ENCODE assay signal across 8 mouse cellular contexts in the genomic region with DNA sequence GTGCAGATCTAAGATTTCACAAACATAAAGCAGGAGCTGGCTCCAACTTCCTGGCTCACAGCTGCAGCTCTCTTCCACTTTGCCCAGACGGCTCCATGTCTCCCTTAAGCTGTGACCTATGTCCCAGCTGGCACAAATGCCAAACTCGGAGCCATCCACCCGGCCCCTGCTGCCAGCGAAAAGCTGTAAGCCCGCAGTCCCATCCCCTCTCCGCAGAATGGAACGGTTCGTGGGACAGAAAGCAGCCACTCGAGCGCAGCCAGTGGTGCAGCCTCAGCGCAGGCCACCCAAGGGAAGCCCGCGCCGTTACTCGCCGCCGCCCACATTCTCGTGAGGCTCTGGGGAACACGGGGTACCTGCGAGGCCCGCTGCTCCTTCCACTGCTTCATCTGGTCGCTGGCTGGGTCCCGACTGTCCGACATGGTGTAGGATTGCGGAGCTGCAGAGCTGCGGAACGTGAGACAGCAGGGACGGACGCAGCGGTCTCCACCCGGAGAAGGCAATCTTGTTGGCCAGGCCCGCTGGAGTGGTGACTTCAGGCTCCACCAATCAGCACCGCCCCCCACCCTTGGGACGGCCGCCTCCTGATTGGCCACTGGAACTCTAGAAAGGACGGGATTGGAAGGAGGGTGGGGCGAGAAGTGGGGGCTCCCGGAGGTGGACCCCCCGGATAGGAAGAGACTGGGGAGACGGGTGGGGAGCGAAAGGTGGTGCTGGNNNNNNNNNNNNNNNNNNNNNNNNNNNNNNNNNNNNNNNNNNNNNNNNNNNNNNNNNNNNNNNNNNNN. TPM values are rescaled to one million over a fixed set of nuclear protein-coding genes. Genes with fewer than 3 reads are reported as not detected.
DNase-seq lines count a peak whose midpoint lies in the region; ATAC-seq and TF ChIP-seq lines count a peak whose summit lies in the region.

Cat (minus strand) TSS at position 544 of the 785 bp plus-strand sequence.

- intact Hi-C loops in heart, postnatal 36 days (cut with DNase I), result loop anchor here (2.0 to 5.0 kb wide), 2 partner anchors 28 to 277 kb away; partner anchors contain the start of gene Nat10

- H3K4me1 ChIP-seq in G1E (ENCODE audit: insufficient read depth, low read depth, low read length), result peaks cover 49% of the 10 kb centered on the region
- H3K4me1 ChIP-seq in forebrain, embryonic 16.5 days (replicated peaks; ENCODE audit: control insufficient read depth, insufficient read depth, low read length), result peaks cover 14% of the 10 kb centered on the region
- peaks cover 8% of the 10 kb centered on the region; the same call in 1 of the 2 replicates for H3K4me1 ChIP-seq in lung, embryonic 14.5 days (ENCODE audit: insufficient read depth)
- peaks cover 3% of the 10 kb centered on the region; the same call in 1 of the 2 replicates for H3K4me1 ChIP-seq in olfactory bulb, adult 2 months (ENCODE audit: control insufficient read depth, insufficient read depth, low read length)
- peaks cover 5% of the 10 kb centered on the region for H3K4me1 ChIP-seq in thymus, adult 2 months (replicated peaks; ENCODE audit: control insufficient read depth, insufficient read depth, low read length)

- ATAC-seq in G1E (ENCODE audit: extremely low read depth, insufficient number of reproducible peaks, low FRiP score, poor library complexity, severe bottlenecking), result peak; percentile 89
- ATAC-seq in forebrain, embryonic 16.5 days, result peak; percentile 99
- peak; percentile 99 for ATAC-seq in lung, embryonic 14.5 days (ENCODE audit: insufficient read depth)

- under 1% methylated on average over 40 of the region's 41 CpGs for WGBS in forebrain, embryonic 16.5 days
- WGBS in lung, embryonic 14.5 days, result under 1% methylated on average over 41 of the region's 41 CpGs
- under 1% methylated on average over 41 of the region's 41 CpGs for WGBS in olfactory bulb, adult 2 months
- under 1% methylated on average over 41 of the region's 41 CpGs for WGBS in thymus, adult 2 months

- peak within 1 kb of the TSS; percentile 87 for H3K9ac ChIP-seq in forebrain, embryonic 16.5 days (replicated peaks; ENCODE audit: low read depth, low read length)
- peak within 1 kb of the TSS; percentile 87 for H3K9ac ChIP-seq in lung, embryonic 14.5 days

- peaks cover 3% of the 10 kb centered on the region; the same call in 1 of the 2 replicates for H3K27me3 ChIP-seq in G1E (ENCODE audit: insufficient read depth, low read length)
- no peaks in the 10 kb centered on the region for H3K27me3 ChIP-seq in forebrain, embryonic 16.5 days (replicated peaks; ENCODE audit: control insufficient read depth, insufficient read depth, low read length)
- H3K27me3 ChIP-seq in lung, embryonic 14.5 days (ENCODE audit: insufficient read depth, low read length), result no peaks in the 10 kb centered on the region
- no peaks in the 10 kb centered on the region for H3K27me3 ChIP-seq in thymus, adult 2 months (ENCODE audit: control insufficient read depth, insufficient read depth, low read length)

- peak; percentile 99 for DNase-seq in G1E (ENCODE audit: low spot score)
- peak; percentile 92 to 97 for DNase-seq in cerebellum, adult 18-20 months
- peak; percentile 95 for DNase-seq in heart, postnatal 36 days
- DNase-seq in layer of hippocampus, adult 2 months (ENCODE audit: low spot score in 2 of 2), result peak; percentile 93 to 96
- DNase-seq in lung, embryonic 14.5 days, result peak; percentile 96
- DNase-seq in thymus, adult 2 months, result peak; percentile 98

- H3K9me3 ChIP-seq in G1E (replicated peaks), result no peaks in the 10 kb centered on the region
- no peaks in the 10 kb centered on the region for H3K9me3 ChIP-seq in forebrain, embryonic 16.5 days (ENCODE audit: control insufficient read depth, low read length)
- H3K9me3 ChIP-seq in lung, embryonic 14.5 days (ENCODE audit: low read depth, low read length), result no peaks in the 10 kb centered on the region

- H3K27ac ChIP-seq in forebrain, embryonic 16.5 days (ENCODE audit: low read length), result peak within 1 kb of the TSS; percentile 97
- peak within 1 kb of the TSS; percentile 98 for H3K27ac ChIP-seq in layer of hippocampus, adult 2 months
- peak within 1 kb of the TSS; percentile 96 for H3K27ac ChIP-seq in lung, embryonic 14.5 days (ENCODE audit: low read depth)
- peak within 1 kb of the TSS; percentile 40; the same call in 1 of the 2 replicates for H3K27ac ChIP-seq in olfactory bulb, adult 2 months (ENCODE audit: insufficient read depth, low read depth, low read length)
- peak within 1 kb of the TSS; percentile 95 for H3K27ac ChIP-seq in thymus, adult 2 months (ENCODE audit: control insufficient read depth, insufficient read depth, low read length)

- TF ChIP-seq CTCF in G1E (IDR thresholded peaks at IDR 0.05; ENCODE audit: low read depth, low read length), result no peak
- TF ChIP-seq CTCF in layer of hippocampus, adult 2 months (conservative IDR thresholded peaks at IDR 0.05), result no peak
- TF ChIP-seq CTCF in lung, embryonic 14.5 days (IDR thresholded peaks at IDR 0.05; ENCODE audit: low read depth), result no peak
- no peak for TF ChIP-seq CTCF in olfactory bulb, adult 2 months (IDR thresholded peaks at IDR 0.05; ENCODE audit: insufficient read depth, low read depth, low read length)
- TF ChIP-seq CTCF in thymus, adult 2 months (IDR thresholded peaks at IDR 0.05; ENCODE audit: borderline replicate concordance, control insufficient read depth, extremely low read depth, insufficient read depth, low read length, poor library complexity), result peak; percentile 60; the same call in 1 of the 2 replicates

- TF ChIP-seq POLR2A in olfactory bulb, adult 2 months (IDR thresholded peaks at IDR 0.05; ENCODE audit: insufficient read depth, low read depth, low read length), result peak; percentile 71
- TF ChIP-seq POLR2A in thymus, adult 2 months (IDR thresholded peaks at IDR 0.05; ENCODE audit: control insufficient read depth, extremely low read depth, insufficient read depth, low read length, poor library complexity), result peak; percentile 93

- H3K4me2 ChIP-seq in forebrain, embryonic 16.5 days (ENCODE audit: low read length), result peak within 1 kb of the TSS; percentile 77
- peak within 1 kb of the TSS; percentile 68 for H3K4me2 ChIP-seq in lung, embryonic 14.5 days

- H3K36me3 ChIP-seq in G1E (replicated peaks), result peaks cover 20% of the 10 kb centered on the region
- no peaks in the 10 kb centered on the region for H3K36me3 ChIP-seq in forebrain, embryonic 16.5 days (ENCODE audit: control insufficient read depth, insufficient read depth)
- H3K36me3 ChIP-seq in lung, embryonic 14.5 days (ENCODE audit: insufficient read depth), result no peaks in the 10 kb centered on the region
- no peaks in the 10 kb centered on the region for H3K36me3 ChIP-seq in thymus, adult 2 months (ENCODE audit: control insufficient read depth, insufficient read depth, low read length)

- peak within 1 kb of the TSS; percentile 95 for H3K4me3 ChIP-seq in G1E (ENCODE audit: low read depth, low read length)
- peak within 1 kb of the TSS; percentile 90 for H3K4me3 ChIP-seq in forebrain, embryonic 16.5 days (replicated peaks; ENCODE audit: low read length)
- peak within 1 kb of the TSS; percentile 95 for H3K4me3 ChIP-seq in layer of hippocampus, adult 2 months
- H3K4me3 ChIP-seq in lung, embryonic 14.5 days (ENCODE audit: low read depth, low read length), result peak within 1 kb of the TSS; percentile 81
- H3K4me3 ChIP-seq in olfactory bulb, adult 2 months (ENCODE audit: insufficient read depth, low read depth, low read length), result peak within 1 kb of the TSS; percentile 66
- peak within 1 kb of the TSS; percentile 68 for H3K4me3 ChIP-seq in thymus, adult 2 months (ENCODE audit: control insufficient read depth, insufficient read depth, low read length)

RNA-seq across cellular contexts. Expression of gene Cat, which starts in this region (rescaled TPM):
- total RNA-seq in G1E (2014; fragmentation: Nextera tagmentation) (325 and 382 TPM in 2 replicates), G1E (2017) (114 and 122 TPM in 2 replicates)
- polyA plus RNA-seq in G1E (2012), result 135 and 144 TPM in 2 replicates
- 70.9 and 79.3 TPM in 2 replicates for polyA plus RNA-seq in forebrain, embryonic 16.5 days (2015; fragmentation: Nextera tagmentation; extraction: Ambion mirVana)
- total RNA-seq in heart, postnatal 36 days (2021), result 100 to 1,000 TPM; 239 to 279 TPM
- 10 to 100 TPM; 48.2 to 55.2 TPM for total RNA-seq in layer of hippocampus, adult 2 months (2021)
- 89.8 and 94.7 TPM in 2 replicates for polyA plus RNA-seq in lung, embryonic 14.5 days (2014; fragmentation: Nextera tagmentation; extraction: Ambion mirVana)
- not detected in 2 replicates for polyA plus RNA-seq in olfactory bulb, adult 2 months (2012; ENCODE audit: insufficient read depth, insufficient read length, low replicate concordance, missing spikeins)
- 67.9 and 77.6 TPM in 2 replicates for polyA plus RNA-seq in thymus, adult 2 months (2012; rRNA removed)

Comparison
In these comparisons a context has a peak if more than half of its experiments do, and no peak if none do; other contexts are left out.
1. Peak in every context shown above with its lines: DNase-seq, ATAC-seq, H3K4me3 ChIP-seq and H3K27ac ChIP-seq.
2. RNA of gene Cat (polyA plus RNA-seq): 135 to 144 TPM in G1E, 89.8 to 94.7 TPM in lung, embryonic 14.5 days, 70.9 to 79.3 TPM in forebrain, embryonic 16.5 days and 67.9 to 77.6 TPM in thymus, adult 2 months; not detected in olfactory bulb, adult 2 months; every median in the first group is over 10 times any median in the second.
3. H3K27ac ChIP-seq: peak in every context shown above with its lines; median percentile 98 in layer of hippocampus, adult 2 months; 97 in forebrain, embryonic 16.5 days; 96 in lung, embryonic 14.5 days; 95 in thymus, adult 2 months; 40 in olfactory bulb, adult 2 months.